In genomic region chr11:94455161-94455820, GRCm38 (mm10) we compare ENCODE assay signal across 12 mouse cellular contexts. TPM values are rescaled to one million over a fixed set of nuclear protein-coding genes. Genes with fewer than 3 reads are reported as not detected.
DNase-seq lines count a peak whose midpoint lies in the region; ATAC-seq lines count a peak whose summit lies in the region.
"Had no signal": no experiment of that assay in that cellular context is flagged by ENCODE, and none has a peak within 500 bp of the region (broad histone marks: within the 10 kb centered on the region; RNA-seq: fewer than 3 reads in every experiment).

No protein-coding gene starts in this region.

- H3K36me3 ChIP-seq in heart, embryonic 12.5 days: no peaks in the 10 kb centered on the region
- peaks cover 88% of the 10 kb centered on the region for H3K36me3 ChIP-seq in limb, embryonic 10.5 days

- no peaks in the 10 kb centered on the region for H3K9me3 ChIP-seq in heart, embryonic 12.5 days (replicated peaks)
- H3K9me3 ChIP-seq in limb, embryonic 10.5 days (replicated peaks): no peaks in the 10 kb centered on the region

- H3K4me2 ChIP-seq in heart, embryonic 12.5 days: peak overlapping the region; percentile 15

- no peak for DNase-seq in heart, postnatal 25 days (ENCODE audit: low spot score)
- peak; percentile 42 for DNase-seq in spleen, adult 12 weeks (ENCODE audit: low spot score)
- DNase-seq in spleen, adult 18-20 months: no peak
- DNase-seq in limb, embryonic 10.5 days (ENCODE audit: low spot score): no peak
- no peak for DNase-seq in adrenal gland, postnatal 4 days (ENCODE audit: low spot score in 2 of 2)
- no peak for DNase-seq in lung, postnatal 25 days (ENCODE audit: low spot score)
- DNase-seq: heart, postnatal 10 days; kidney, adult 9 months had no signal

- ATAC-seq in heart, embryonic 12.5 days (ENCODE audit: insufficient number of reproducible peaks, low FRiP score): no peak
- ATAC-seq: midbrain, embryonic 16.5 days had no signal

- H3K4me1 ChIP-seq in heart, embryonic 12.5 days (replicated peaks): peaks cover 29% of the 10 kb centered on the region
- H3K4me1 ChIP-seq in limb, embryonic 10.5 days: peaks cover 32% of the 10 kb centered on the region

- 77% methylated on average over 10 of the region's 10 CpGs for WGBS in heart, embryonic 12.5 days
- 79% methylated on average over 10 of the region's 10 CpGs for WGBS in limb, embryonic 10.5 days

- H3K27me3 ChIP-seq in heart, embryonic 12.5 days (replicated peaks): peaks cover 54% of the 10 kb centered on the region
- no peaks in the 10 kb centered on the region for H3K27me3 ChIP-seq in limb, embryonic 10.5 days (ENCODE audit: low read depth, poor library complexity, severe bottlenecking)

- intact Hi-C loops in heart, postnatal 25 days (cut with DNase I): no loop called here

- no peak overlapping the region for H3K4me3 ChIP-seq in heart, embryonic 12.5 days
- no peak overlapping the region for H3K4me3 ChIP-seq in limb, embryonic 10.5 days

- H3K27ac ChIP-seq in heart, embryonic 12.5 days (ENCODE audit: poor library complexity, severe bottlenecking): no peak overlapping the region
- 0 out of 2 replicates have a peak overlapping the region, but pooled peaks have one; percentile 54 for H3K27ac ChIP-seq in limb, embryonic 10.5 days

- H3K9ac ChIP-seq in heart, embryonic 12.5 days: no peak overlapping the region

RNA-seq across cellular contexts. Expression of gene Cacna1g, which starts 18.7 kb away (rescaled TPM):
- 1.9 and 2.7 TPM in 2 replicates for polyA plus RNA-seq in heart, embryonic 12.5 days (2016; fragmentation: Nextera tagmentation; extraction: Ambion mirVana)
- 10 to 100 TPM; 15.4 to 21.5 TPM for total RNA-seq in heart, postnatal 25 days (2021)
- 12.7 and 21.4 TPM in 2 replicates for polyA plus RNA-seq in limb, embryonic 10.5 days (2016; fragmentation: Nextera tagmentation; extraction: Ambion mirVana)
- total RNA-seq in adrenal gland, postnatal 4 days (2021): 10 to 100 TPM in 1 of 2 experiments, 1 to 10 TPM in 1; 8.7 to 12.0 TPM
- total RNA-seq: common myeloid progenitor, adult 5-6 weeks had no signal

RNA-seq across cellular contexts. Expression of gene Spata20, which starts 30.7 kb away (rescaled TPM):
- not detected in 2 replicates for polyA plus RNA-seq in heart, embryonic 12.5 days (2016; fragmentation: Nextera tagmentation; extraction: Ambion mirVana)
- total RNA-seq in heart, postnatal 25 days (2021): under 1 TPM; 0.34 to 0.42 TPM
- polyA plus RNA-seq in limb, embryonic 10.5 days (2016; fragmentation: Nextera tagmentation; extraction: Ambion mirVana): 0.05 TPM in 1 of 2 replicates, not detected in the other
- under 1 TPM in 1 of 2 experiments, not detected in 1; 0.11 TPM for total RNA-seq in adrenal gland, postnatal 4 days (2021)
- total RNA-seq: common myeloid progenitor, adult 5-6 weeks; gastrocnemius, adult 18-20 months had no signal

RNA-seq across cellular contexts. Expression of gene Epn3, which starts 44.5 kb away (rescaled TPM):
- 14.4 and 14.5 TPM in 2 replicates for polyA plus RNA-seq in heart, embryonic 12.5 days (2016; fragmentation: Nextera tagmentation; extraction: Ambion mirVana)
- total RNA-seq in heart, postnatal 25 days (2021): 10 to 100 TPM; 26.7 to 29.7 TPM
- polyA plus RNA-seq in limb, embryonic 10.5 days (2016; fragmentation: Nextera tagmentation; extraction: Ambion mirVana): 3.0 and 3.6 TPM in 2 replicates
- 10 to 100 TPM; 10.3 to 13.2 TPM for total RNA-seq in adrenal gland, postnatal 4 days (2021)
- total RNA-seq: common myeloid progenitor, adult 5-6 weeks; gastrocnemius, adult 18-20 months had no signal
